Mouse (Mus musculus) CH12.LX (cell line): ENCODE results near the gene Zfp286. TPM values are rescaled to one million over a fixed set of nuclear protein-coding genes. Genes with fewer than 3 reads are reported as not detected.

Experiments used
- DNase-seq: peaks from one replicate; pipeline ENCODE4 v3.0.0-alpha.2; 2013; ENCODE audit errors: extremely low read depth
- H3K27ac ChIP-seq: 2 replicates; pipeline ENCODE4 v1.5.1; 2012; ENCODE audit warnings: low read depth, mild to moderate bottlenecking, control low read depth, moderate library complexity; ENCODE audit not compliant: insufficient read depth
- H3K27me3 ChIP-seq: replicated peaks from 2 replicates; pipeline ENCODE3; 2012; ENCODE audit warnings: inconsistent platforms
- H3K36me3 ChIP-seq, 2 experiments: replicated peaks in 1 of 2; 2 replicates each; pipeline versions ENCODE3 to v1.6.1; 2012; ENCODE audit warnings: inconsistent platforms in 1 of 2, low read length in 1 of 2, mild to moderate bottlenecking in 1 of 2, mixed read lengths in 1 of 2, moderate library complexity in 1 of 2; ENCODE audit not compliant: control insufficient read depth in 1 of 2, insufficient read depth in 1 of 2
- H3K4me1 ChIP-seq, 2 experiments: 2 replicates each; pipeline ENCODE4 v1.6.1; 2012; ENCODE audit warnings: inconsistent platforms in 1 of 2, moderate library complexity in 1 of 2; ENCODE audit not compliant: insufficient read depth in 2 of 2, control insufficient read depth in 1 of 2
- H3K4me2 ChIP-seq: 2 replicates; pipeline ENCODE4 v1.6.1; 2012; ENCODE audit warnings: low read depth, mild to moderate bottlenecking, control low read depth; ENCODE audit not compliant: poor library complexity, insufficient read depth, severe bottlenecking
- H3K4me3 ChIP-seq, 3 experiments: fragments of 150-350 bp in 1 of 3; sonication (generic) in 1 of 3; replicated peaks in 1 of 3; 2 replicates each; pipeline versions ENCODE3 to v1.5.1; 2011 to 2012; ENCODE audit warnings: low read depth in 2 of 3, low read length in 2 of 3, mild to moderate bottlenecking in 2 of 3, moderate library complexity in 2 of 3, control low read depth in 1 of 3, improper control_type of control experiment in 1 of 3, inconsistent platforms in 1 of 3, mixed read lengths in 1 of 3; ENCODE audit not compliant: poor library complexity in 1 of 3
- H3K79me2 ChIP-seq: replicated peaks from 2 replicates; pipeline ENCODE4 v1.6.1; 2012; ENCODE audit warnings: mild to moderate bottlenecking, moderate library complexity; ENCODE audit not compliant: control insufficient read depth, poor library complexity, insufficient read depth, severe bottlenecking; ENCODE audit errors: extremely low read depth
- H3K9ac ChIP-seq: 2 replicates; pipeline ENCODE4 v1.6.1; 2012; ENCODE audit warnings: low read depth, mild to moderate bottlenecking, control low read depth, moderate library complexity; ENCODE audit not compliant: insufficient read depth
- H3K9me3 ChIP-seq: replicated peaks from 2 replicates; pipeline ENCODE3; 2012; ENCODE audit warnings: low read length, inconsistent platforms, mixed read lengths
- CHD1 ChIP-seq: IDR thresholded peaks from 2 replicates; pipeline ENCODE4 v1.6.1; 2012; ENCODE audit warnings: low read depth, low read length, improper control_type of control experiment, inconsistent platforms
- CHD2 ChIP-seq: IDR thresholded peaks from 2 replicates; pipeline ENCODE4 v1.6.1; 2011; ENCODE audit warnings: low read length, improper control_type of control experiment
- ELF1 ChIP-seq: IDR thresholded peaks from 2 replicates; pipeline ENCODE4 v1.6.1; 2014; ENCODE audit warnings: low read depth, mild to moderate bottlenecking, inconsistent platforms, low read length, improper control_type of control experiment
- GABPA ChIP-seq: IDR thresholded peaks from 2 replicates; pipeline ENCODE4 v1.6.1; 2012; ENCODE audit warnings: low read depth, low read length, improper control_type of control experiment, inconsistent platforms; ENCODE audit not compliant: insufficient replicate concordance
- HCFC1 ChIP-seq: IDR thresholded peaks from 2 replicates; pipeline ENCODE4 v1.6.1; 2012; ENCODE audit warnings: low read depth, mild to moderate bottlenecking, inconsistent platforms, low read length, improper control_type of control experiment
- MYC ChIP-seq: IDR thresholded peaks from 2 replicates; pipeline ENCODE4 v1.6.1; 2011; ENCODE audit warnings: low read depth, mild to moderate bottlenecking, improper control_type of control experiment, low read length
- RCOR1 ChIP-seq: conservative IDR thresholded peaks from 2 replicates; pipeline ENCODE4 v1.6.1; 2012; ENCODE audit warnings: low read depth, mild to moderate bottlenecking, inconsistent platforms, low read length, improper control_type of control experiment
- SIN3A ChIP-seq: IDR thresholded peaks from 2 replicates; pipeline ENCODE4 v1.6.1; 2012; ENCODE audit warnings: low read length, improper control_type of control experiment, inconsistent platforms
- UBTF ChIP-seq: IDR thresholded peaks from 2 replicates; pipeline ENCODE4 v1.6.1; 2012; ENCODE audit warnings: low read depth, mild to moderate bottlenecking, inconsistent platforms, low read length, improper control_type of control experiment, moderate library complexity
- USF1 ChIP-seq: IDR thresholded peaks from 2 replicates; pipeline ENCODE4 v1.6.1; 2014; ENCODE audit warnings: low read depth, mild to moderate bottlenecking, inconsistent platforms, low read length, improper control_type of control experiment
- ZC3H11A ChIP-seq: IDR thresholded peaks from 2 replicates; pipeline ENCODE4 v1.6.1; 2012; ENCODE audit warnings: low read depth, mild to moderate bottlenecking, inconsistent platforms, low read length, improper control_type of control experiment
- dilution Hi-C: fragments of 300-500 bp; cut with MboI; formaldehyde crosslinking; loops from 2 replicates; pipeline ENCODE4 v1.14.3; 2020; ENCODE audit warnings: low sequenced_read_pairs; ENCODE audit not compliant: extremely low pct_unique_long_range_greater_than_20kb, extremely low pct_ligation_motif_present
- in situ Hi-C: fragments of 300-500 bp; cut with MboI; formaldehyde crosslinking; loops from 3 replicates; pipeline ENCODE4 v1.14.3; 2019; ENCODE audit warnings: low sequenced_read_pairs, low pct_ligation_motif_present, low pct_unique_long_range_greater_than_20kb, mixed read lengths
- polyA plus RNA-seq: library from polyadenylated mRNA; unstranded; fragments of >175 nt; gene quantifications from 2 replicates; pipeline ENCODE4 v1.2.1, GENCODE M21; 2012; ENCODE audit warnings: low read depth; ENCODE audit not compliant: insufficient read length
- total RNA-seq, 2 experiments: library from RNA; depleted of rRNA; stranded (reverse); fragments of 300-350 nt in 1 of 2; fragments of >200 nt in 1 of 2; gene quantifications; 2 replicates each; pipeline ENCODE4 v1.2.3; 2012 to 2014

The Zfp286 gene
- total and polyA plus RNA-seq, 3 experiments, result not detected

- Histone ChIP-seq H3K4me1 (peaks cover 4 to 22% of the 10 kb centered on the region in 2 experiments), H3K36me3 (no peaks in the 10 kb centered on the region), H3K4me2 (no peak overlapping the region), H3K79me2 (no peaks in the 10 kb centered on the region), H3K4me3 (no peak overlapping the region)
- no peak for DNase-seq
- in situ Hi-C loops, result no loop called here
- TF ChIP-seq ZC3H11A (no peak), HCFC1 (no peak), RCOR1 (no peak), MYC (no peak), GABPA (no peak)
- TF ChIP-seq, all 38 proteins: peak for 0
- Histone ChIP-seq H3K27me3 (peaks cover 2% of the 10 kb centered on the region), H3K9me3 (no peaks in the 10 kb centered on the region), H3K27ac (no peak overlapping the region), H3K9ac (no peak overlapping the region)
- dilution Hi-C loops, result no loop called here
Observed at GRCm38 (mm10) chr11:62819059-62819686, 29.9 kb upstream of the Zfp286 start.

- no peaks in the 10 kb centered on the region for H3K9me3 ChIP-seq
- peaks cover 4 to 17% of the 10 kb centered on the region in 2 experiments for H3K4me1 ChIP-seq
- H3K36me3 ChIP-seq, result no peaks in the 10 kb centered on the region
- peaks cover 4% of the 10 kb centered on the region for H3K27me3 ChIP-seq
- H3K4me3 ChIP-seq, result no peak overlapping the region
- no peak overlapping the region for H3K27ac ChIP-seq
- TF ChIP-seq UBTF (no peak), SIN3A (no peak), CHD2 (no peak), USF1 (no peak), CHD1 (no peak)
- in situ Hi-C loops, result no loop called here
- H3K9ac ChIP-seq, result no peak overlapping the region
- no peaks in the 10 kb centered on the region for H3K79me2 ChIP-seq
- no peak overlapping the region for H3K4me2 ChIP-seq
- no peak for DNase-seq
- dilution Hi-C loops, result no loop called here
Observed at GRCm38 (mm10) chr11:62816591-62816990, 27.3 kb upstream of the Zfp286 start.

- Histone ChIP-seq H3K4me3 (no peak overlapping the region), H3K9ac (no peak overlapping the region), H3K27me3 (peaks cover 7% of the 10 kb centered on the region), H3K4me1 (peaks cover 0 to 10% of the 10 kb centered on the region in 2 experiments; a peak in 2 of 4 replicates), H3K4me2 (no peak overlapping the region), H3K36me3 (no peaks in the 10 kb centered on the region), H3K27ac (no peak overlapping the region), H3K79me2 (no peaks in the 10 kb centered on the region), H3K9me3 (no peaks in the 10 kb centered on the region)
- no peak for TF ChIP-seq USF1
- peak; percentile 28; the same call in 1 of the 2 replicates for TF ChIP-seq ELF1
- in situ Hi-C loops (no loop called here), dilution Hi-C loops (no loop called here)
- peak; percentile 49 for DNase-seq
Observed at GRCm38 (mm10) chr11:62815438-62815837, 26.2 kb upstream of the Zfp286 start.
